Mouse (Mus musculus) midbrain, postnatal 0 days (tissue): ENCODE data around the gene Zmynd19. TPM values are rescaled to one million over a fixed set of nuclear protein-coding genes. Genes with fewer than 3 reads are reported as not detected.

ENCODE experiments used
- ATAC-seq: fragments of 200-750 bp; cut with Nextera tagmentation; 2 replicates; pipeline ENCODE4 v1.8.0; 2017; ENCODE audit warnings: moderate number of reproducible peaks, mild to moderate bottlenecking, moderate TSS enrichment, moderate library complexity; ENCODE audit not compliant: low FRiP score
- DNase-seq: peaks from one replicate; pipeline ENCODE4 v3.0.0-alpha.2; 2015; ENCODE audit warnings: low spot score
- H3K27ac ChIP-seq: fragments of 300-500 bp; sonication (generic); 2 replicates; pipeline ENCODE4 v1.5.1; 2014; ENCODE audit warnings: low read depth, mild to moderate bottlenecking, low read length, mixed read lengths
- H3K27me3 ChIP-seq: fragments of 300-500 bp; sonication (generic); 2 replicates; pipeline ENCODE4 v1.6.1; 2014; ENCODE audit warnings: low read length, control low read depth, mixed read lengths; ENCODE audit not compliant: insufficient read depth
- H3K36me3 ChIP-seq: fragments of 300-500 bp; sonication (generic); 2 replicates; pipeline ENCODE4 v1.6.1; 2014; ENCODE audit warnings: low read length, control low read depth, mixed read lengths; ENCODE audit not compliant: insufficient read depth
- H3K4me1 ChIP-seq: fragments of 300-500 bp; sonication (generic); 2 replicates; pipeline ENCODE4 v1.6.1; 2014; ENCODE audit warnings: mild to moderate bottlenecking, control low read depth, antibody characterized with exemption, low read length, mixed read lengths; ENCODE audit not compliant: insufficient read depth
- H3K4me2 ChIP-seq: fragments of 300-500 bp; sonication (generic); 2 replicates; pipeline ENCODE4 v1.6.1; 2014; ENCODE audit warnings: low read depth, mild to moderate bottlenecking, low read length, mixed read lengths; ENCODE audit not compliant: poor library complexity, severe bottlenecking
- H3K4me3 ChIP-seq: fragments of 300-500 bp; sonication (generic); 2 replicates; pipeline ENCODE4 v1.5.1; 2014; ENCODE audit warnings: low read depth, mild to moderate bottlenecking, low read length, moderate library complexity
- H3K9ac ChIP-seq: fragments of 300-500 bp; sonication (generic); replicated peaks from 2 replicates; pipeline ENCODE4 v1.6.1; 2014; ENCODE audit warnings: mild to moderate bottlenecking, low read length, moderate library complexity, mixed read lengths; ENCODE audit not compliant: poor library complexity, severe bottlenecking
- H3K9me3 ChIP-seq: fragments of 300-500 bp; sonication (generic); 2 replicates; pipeline ENCODE4 v1.6.1; 2016; ENCODE audit warnings: low read length, control low read depth
- CTCF ChIP-seq: IDR thresholded peaks from 2 replicates; pipeline ENCODE4 v1.5.1; 2016; ENCODE audit warnings: antibody characterized with exemption, mild to moderate bottlenecking
- WGBS: fragments of 180-500 bp; shearing (Covaris S2); extraction: QIAGEN DNeasy Blood & Tissue Kit; methylation state at CpG from one replicate; pipeline ENCODE4 v1.1.7; 2014; 5-methylcytosine and 5-hydroxymethylcytosine counted together
- polyA plus RNA-seq: library from polyadenylated mRNA; unstranded; fragments of >200 nt; fragmentation: Nextera tagmentation; extraction: Ambion mirVana; gene quantifications from 2 replicates; pipeline ENCODE4 v1.2.1, GENCODE M21; 2015
- total RNA-seq: library from RNA; depleted of rRNA; stranded (reverse); fragments of >200 nt; gene quantifications from 2 replicates; pipeline ENCODE4 v1.2.3, GENCODE M21; 2014

Gene Zmynd19
- total and polyA plus RNA-seq, 2 experiments from 2014 or later: 21.4 to 36.4 TPM

GRCm38 (mm10) chr2:24910481-24910880, 39.1 kb upstream of the Zmynd19 start:
- TF ChIP-seq CTCF: no peak
- H3K27ac ChIP-seq: no peak overlapping the region

GRCm38 (mm10) chr2:24912189-24912588, 37.4 kb upstream of the Zmynd19 start:
- Histone ChIP-seq H3K36me3 (no peaks in the 10 kb centered on the region), H3K27me3 (no peaks in the 10 kb centered on the region), H3K27ac (no peak overlapping the region), H3K9ac (no peak overlapping the region), H3K4me1 (no peaks in the 10 kb centered on the region), H3K4me3 (no peak overlapping the region), H3K4me2 (no peak overlapping the region), H3K9me3 (no peaks in the 10 kb centered on the region)
- DNase-seq (no peak), ATAC-seq (no peak)
- 98% methylated on average over 4 of the region's 4 CpGs for WGBS
- no peak for TF ChIP-seq CTCF

More at GRCm38 (mm10) chr2:24910481-24910880, 39.1 kb upstream of the Zmynd19 start:
- DNase-seq (no peak), ATAC-seq (no peak)
- Histone ChIP-seq H3K4me1 (0 out of 2 replicates have a peak, but pooled peaks cover 3% of the 10 kb centered on the region), H3K9me3 (no peaks in the 10 kb centered on the region), H3K27me3 (no peaks in the 10 kb centered on the region), H3K36me3 (no peaks in the 10 kb centered on the region), H3K4me2 (no peak overlapping the region), H3K4me3 (no peak overlapping the region), H3K9ac (no peak overlapping the region)
- 95% methylated on average over 4 of the region's 4 CpGs for WGBS

- H3K36me3 ChIP-seq: no peaks in the 10 kb centered on the region
- no peak for DNase-seq
- no peak overlapping the region for H3K27ac ChIP-seq
- H3K4me1 ChIP-seq: peaks cover 2% of the 10 kb centered on the region
- no peak overlapping the region for H3K4me2 ChIP-seq
- ATAC-seq: no peak
- no peaks in the 10 kb centered on the region for H3K9me3 ChIP-seq
- H3K9ac ChIP-seq: no peak overlapping the region
- H3K4me3 ChIP-seq: no peak overlapping the region
- no peak for TF ChIP-seq CTCF
- no peaks in the 10 kb centered on the region for H3K27me3 ChIP-seq
These were observed 37.0 kb upstream of the Zmynd19 start for GRCm38 (mm10) chr2:24912589-24912988.

- Histone ChIP-seq H3K9me3 (no peaks in the 10 kb centered on the region), H3K36me3 (no peaks in the 10 kb centered on the region), H3K9ac (no peak overlapping the region), H3K4me2 (no peak overlapping the region), H3K4me1 (peaks cover 6% of the 10 kb centered on the region), H3K27ac (no peak overlapping the region), H3K27me3 (no peaks in the 10 kb centered on the region), H3K4me3 (no peak overlapping the region)
- no peak for DNase-seq
- no peak for ATAC-seq
- no peak for TF ChIP-seq CTCF
- 85% methylated on average over 3 of the region's 3 CpGs for WGBS
These were observed 34.8 kb upstream of the Zmynd19 start for GRCm38 (mm10) chr2:24914762-24915161.

- peak within 1 kb of the TSS; percentile 92 for H3K9ac ChIP-seq
- WGBS: under 1% methylated on average over 80 of the region's 112 CpGs
- H3K27me3 ChIP-seq: no peaks in the 10 kb centered on the region
- H3K4me2 ChIP-seq: peak within 1 kb of the TSS; percentile 66
- peak; percentile 27; the same call in 1 of the 2 replicates for TF ChIP-seq CTCF
- H3K4me3 ChIP-seq: peak within 1 kb of the TSS; percentile 88
- ATAC-seq (peak; percentile 98), DNase-seq (peak; percentile 95)
- no peaks in the 10 kb centered on the region for H3K36me3 ChIP-seq
- H3K4me1 ChIP-seq: peaks cover 6% of the 10 kb centered on the region
- peak within 1 kb of the TSS; percentile 95 for H3K27ac ChIP-seq
- H3K9me3 ChIP-seq: no peaks in the 10 kb centered on the region
These were observed 30.4 kb upstream of the Zmynd19 start, which contains the start of gene Ehmt1 for GRCm38 (mm10) chr2:24918930-24919838. TSS of gene Ehmt1 (minus strand) at chr2:24919614.

GRCm38 (mm10) chr2:24919839-24920175, 29.8 kb upstream of the Zmynd19 start:
- 8% methylated on average over 8 of the region's 8 CpGs for WGBS
- H3K4me3 ChIP-seq: peak overlapping the region; percentile 88
- H3K27ac ChIP-seq: peak overlapping the region; percentile 95
- no peaks in the 10 kb centered on the region for H3K36me3 ChIP-seq
- peak overlapping the region; percentile 66 for H3K4me2 ChIP-seq
- peak; percentile 0; the same call in 1 of the 2 replicates for TF ChIP-seq CTCF
- DNase-seq: no peak
- no peaks in the 10 kb centered on the region for H3K27me3 ChIP-seq
- no peaks in the 10 kb centered on the region for H3K9me3 ChIP-seq
- peak overlapping the region; percentile 92; the same call in 1 of the 2 replicates for H3K9ac ChIP-seq
- H3K4me1 ChIP-seq: peaks cover 6% of the 10 kb centered on the region
- peak; percentile 27; the same call in 1 of the 2 replicates for ATAC-seq
